Mouse (Mus musculus) splenic B cell, adult 2 months (primary cell): ENCODE results near the gene Aqp8.

ENCODE experiments used
- DNase-seq: peaks from one replicate; pipeline ENCODE4 v3.0.0-alpha.2; 2011; ENCODE audit warnings: low read depth, low spot score
- H3K27me3 ChIP-seq: 2 replicates; pipeline ENCODE4 v1.6.1; 2012; ENCODE audit warnings: mild to moderate bottlenecking, low read length, moderate library complexity, mixed read lengths; ENCODE audit not compliant: control insufficient read depth, poor library complexity, insufficient read depth, severe bottlenecking
- H3K36me3 ChIP-seq: 2 replicates; pipeline ENCODE4 v1.6.1; 2012; ENCODE audit warnings: mild to moderate bottlenecking, low read length, moderate library complexity, mixed read lengths; ENCODE audit not compliant: control insufficient read depth, poor library complexity, insufficient read depth, severe bottlenecking

Gene Aqp8

DNA sequence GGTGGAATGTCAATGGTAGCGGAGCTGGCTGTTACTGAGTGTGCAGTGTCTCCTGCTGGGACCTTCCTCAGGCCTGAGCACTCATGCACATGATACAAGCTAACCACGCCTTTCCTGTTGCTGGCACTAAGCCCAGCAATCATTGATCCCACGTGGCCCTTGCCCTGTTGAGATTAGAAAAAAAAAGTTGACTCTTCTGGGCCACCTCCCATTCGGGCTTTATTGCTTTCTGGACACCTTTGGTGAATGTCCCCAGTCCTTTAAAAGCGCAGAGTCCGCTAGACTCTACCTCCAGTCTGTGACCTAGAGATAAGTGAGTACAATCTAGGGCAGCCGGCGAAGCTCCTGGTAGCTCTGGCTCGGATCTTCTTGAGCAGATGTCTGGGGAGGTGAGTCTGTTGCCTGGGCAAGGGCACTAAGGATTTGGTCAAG, at the start of gene Aqp8:
Gene Aqp8, plus strand, starts transcription at position 222 of the 432 bp plus-strand sequence.
- H3K36me3 ChIP-seq, result no peaks in the 10 kb centered on the region
- DNase-seq, result no peak
- no peaks in the 10 kb centered on the region for H3K27me3 ChIP-seq

DNA sequence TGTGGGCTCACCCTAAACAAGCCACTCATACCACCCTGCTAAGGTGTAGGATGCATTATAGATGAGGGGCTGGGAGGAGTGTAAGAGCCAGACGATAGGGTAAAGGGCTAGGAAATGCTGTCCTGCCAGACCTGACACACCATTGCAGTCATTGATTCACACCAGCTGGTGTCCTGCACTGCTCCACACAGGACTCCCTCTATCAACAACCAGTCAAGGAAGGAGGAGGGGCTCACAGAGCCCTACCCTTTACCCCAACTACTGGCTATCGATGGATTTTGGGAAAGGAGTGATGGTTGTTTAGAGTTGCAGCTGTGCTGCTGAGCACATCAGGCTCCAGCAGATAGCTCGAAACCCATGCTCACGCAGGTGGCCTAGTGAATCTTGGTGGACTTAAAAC, 45.3 kb upstream of the Aqp8 start:
- no peaks in the 10 kb centered on the region; the same call in 1 of the 2 replicates for H3K36me3 ChIP-seq
- H3K27me3 ChIP-seq, result no peaks in the 10 kb centered on the region
- no peak for DNase-seq

DNA sequence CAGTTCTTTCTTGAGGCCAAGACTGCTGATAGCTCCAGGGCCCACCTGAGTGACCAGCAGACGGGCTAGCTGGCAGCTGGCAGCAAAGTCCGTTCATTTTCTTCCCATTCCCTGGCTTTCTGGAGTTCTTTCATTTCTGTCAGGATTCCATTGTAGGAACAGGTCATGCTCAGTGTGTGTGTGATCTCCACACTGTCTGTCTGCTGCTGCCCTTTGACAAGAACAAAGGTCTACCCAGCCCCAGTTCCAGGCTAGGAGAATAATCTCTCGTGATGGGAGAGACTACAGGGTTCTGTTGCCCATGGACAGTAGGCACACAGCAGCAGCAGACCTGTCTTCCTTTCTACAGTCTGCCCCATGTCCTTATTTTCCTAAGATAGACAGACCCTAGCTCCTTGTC, 44.4 kb upstream of the Aqp8 start:
- Histone ChIP-seq H3K27me3 (no peaks in the 10 kb centered on the region), H3K36me3 (peaks cover 1% of the 10 kb centered on the region; the same call in 1 of the 2 replicates)
- DNase-seq, result no peak

DNA sequence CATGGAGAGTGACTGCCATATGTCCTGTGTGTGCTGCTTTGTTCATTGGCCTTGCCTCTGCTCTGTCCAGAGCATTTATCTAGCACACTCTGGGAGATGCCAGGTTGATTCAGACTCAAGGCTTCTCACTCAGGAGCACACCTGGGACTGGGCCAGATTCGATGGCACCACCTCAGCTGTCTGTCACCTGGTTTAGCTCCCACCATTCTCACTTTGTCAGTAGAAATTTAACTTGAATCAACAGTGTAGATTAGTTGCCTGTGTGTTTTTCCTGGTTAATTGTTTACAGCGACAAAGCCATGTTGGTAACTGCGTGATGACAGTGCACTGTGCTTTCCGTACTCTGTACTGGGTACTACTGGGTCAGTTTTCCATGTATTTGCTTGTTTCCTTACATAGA, 42.1 kb upstream of the Aqp8 start:
- Histone ChIP-seq H3K27me3 (no peaks in the 10 kb centered on the region), H3K36me3 (peaks cover 1% of the 10 kb centered on the region; the same call in 1 of the 2 replicates)
- no peak for DNase-seq

DNA sequence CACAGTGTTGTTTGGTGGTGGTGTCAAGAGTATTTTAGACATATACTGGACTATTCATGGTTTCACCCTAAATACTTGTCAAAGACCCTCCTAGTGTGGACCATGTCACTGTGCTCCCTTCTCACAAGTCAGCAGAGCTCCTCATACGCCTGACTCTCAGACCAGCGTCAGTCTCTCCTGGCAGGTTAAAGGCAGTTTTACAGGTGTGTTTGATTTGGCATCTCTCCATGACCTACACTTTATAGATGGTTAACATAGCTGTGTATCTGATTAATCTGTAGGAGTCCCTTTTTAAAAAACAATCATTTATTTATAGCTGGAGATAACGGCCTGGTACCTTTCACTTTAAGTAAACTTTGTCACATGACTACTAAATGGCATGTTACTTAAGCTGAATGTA, 40.1 kb upstream of the Aqp8 start:
- no peaks in the 10 kb centered on the region for H3K27me3 ChIP-seq
- no peak for DNase-seq
- H3K36me3 ChIP-seq, result peaks cover 1% of the 10 kb centered on the region; the same call in 1 of the 2 replicates

DNA sequence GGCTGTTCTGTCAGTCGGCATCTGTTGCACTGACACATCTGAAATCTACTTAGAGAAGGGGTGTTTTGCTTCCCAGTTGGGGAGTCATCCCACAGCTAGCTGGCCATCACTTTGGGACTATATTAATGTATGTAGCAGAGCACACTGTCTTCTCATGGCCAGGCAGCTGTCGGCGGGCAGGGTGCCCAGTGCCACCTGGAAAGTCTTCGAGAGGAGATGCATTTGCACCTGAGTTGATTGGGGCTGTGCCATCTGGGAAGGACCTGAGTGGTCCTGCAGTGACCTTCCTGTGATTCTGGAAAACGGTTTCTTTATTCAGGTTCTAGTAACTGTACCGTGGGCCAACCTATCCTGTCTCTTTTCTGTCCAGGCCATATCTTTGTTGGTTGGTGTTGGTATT, 37.8 kb upstream of the Aqp8 start:
- no peaks in the 10 kb centered on the region for H3K27me3 ChIP-seq
- DNase-seq, result no peak
- H3K36me3 ChIP-seq, result peaks cover 1% of the 10 kb centered on the region; the same call in 1 of the 2 replicates

DNA sequence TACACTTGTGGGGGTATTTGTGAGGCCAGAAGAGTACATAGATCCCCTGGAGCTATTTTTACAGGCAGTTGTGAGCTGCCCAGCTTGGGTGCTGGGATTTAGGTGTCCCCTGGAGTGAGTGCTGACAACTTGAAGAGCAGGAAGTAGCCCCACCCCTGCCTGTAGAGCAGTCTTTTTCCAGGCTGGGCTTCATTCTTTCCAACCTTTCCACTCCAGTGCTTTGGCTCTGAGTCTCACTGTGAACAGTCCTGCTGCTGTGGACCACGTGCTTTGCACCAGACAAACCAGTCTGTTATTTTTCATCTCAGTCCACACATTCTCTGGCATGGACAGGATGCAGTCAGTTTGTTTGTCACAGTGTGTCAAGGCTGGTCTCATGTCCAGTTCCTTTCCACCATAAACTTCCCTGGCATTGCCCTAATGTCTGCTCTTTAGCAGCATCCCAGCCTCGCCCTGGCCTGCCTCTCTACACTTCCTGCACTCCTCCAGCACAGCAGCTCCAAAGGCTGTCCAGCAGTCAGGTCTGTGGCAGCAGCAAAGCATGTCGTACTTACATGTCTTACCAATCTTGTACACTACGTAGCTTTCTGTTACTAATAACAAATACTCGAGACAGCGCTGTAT, 36.8 kb upstream of the Aqp8 start:
- Histone ChIP-seq H3K27me3 (no peaks in the 10 kb centered on the region), H3K36me3 (peaks cover 1% of the 10 kb centered on the region; the same call in 1 of the 2 replicates)
- no peak for DNase-seq

DNA sequence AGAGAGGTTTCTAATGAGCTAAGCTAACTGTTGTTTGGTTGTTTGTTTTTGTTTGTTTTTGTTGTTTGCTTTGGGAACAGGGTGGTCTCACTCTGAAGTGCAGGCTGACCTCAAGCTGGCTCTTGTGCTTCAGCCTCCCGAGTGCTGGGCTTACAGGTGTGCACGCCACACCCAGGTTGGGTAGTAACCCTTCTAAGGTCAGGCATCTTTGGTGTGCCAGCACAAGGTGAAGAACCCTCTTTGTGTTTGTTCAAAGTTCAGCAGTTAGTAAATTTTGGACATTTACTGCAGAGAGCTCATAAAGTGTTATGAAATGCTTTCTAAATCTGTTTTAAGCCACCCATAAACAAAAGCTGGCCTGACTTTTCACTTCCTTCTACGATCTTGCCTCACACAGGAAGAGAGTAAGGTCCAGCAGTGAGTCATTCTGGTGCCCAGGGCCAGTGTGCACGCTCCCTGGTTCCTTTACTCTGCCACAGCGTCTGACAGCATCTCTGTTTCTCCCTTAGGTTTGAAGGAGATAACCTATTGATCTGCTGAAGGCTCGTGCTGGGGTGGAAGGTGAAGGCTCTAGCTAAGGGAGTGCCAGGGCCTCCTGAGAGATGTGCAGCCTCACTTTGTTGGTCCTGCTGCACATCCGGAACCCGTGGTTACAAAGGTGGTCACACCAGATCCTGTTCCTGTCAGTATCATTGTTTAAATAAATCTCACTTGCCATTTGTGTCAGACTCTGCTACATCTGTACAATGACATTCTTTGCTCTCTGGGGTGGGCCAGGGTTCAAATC, 32.3 kb upstream of the Aqp8 start:
- no peaks in the 10 kb centered on the region for H3K27me3 ChIP-seq
- DNase-seq, result no peak
- H3K36me3 ChIP-seq, result no peaks in the 10 kb centered on the region

DNA sequence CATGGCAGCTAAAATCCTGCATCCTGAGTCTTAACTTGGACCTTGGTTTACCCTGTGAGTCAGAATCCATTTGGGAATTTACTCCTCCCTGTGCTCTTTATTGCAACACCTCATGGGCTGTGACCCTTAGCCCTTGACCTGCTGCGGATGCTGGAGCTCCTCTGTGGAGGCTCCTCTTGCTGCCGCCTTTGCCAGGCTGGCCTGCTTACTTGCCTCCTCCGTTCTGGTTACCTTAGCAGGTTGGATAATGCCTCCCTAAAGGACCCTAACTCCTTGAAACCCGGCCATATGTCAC, 31.7 kb upstream of the Aqp8 start:
- H3K27me3 ChIP-seq, result no peaks in the 10 kb centered on the region
- no peaks in the 10 kb centered on the region for H3K36me3 ChIP-seq
- DNase-seq, result no peak

DNA sequence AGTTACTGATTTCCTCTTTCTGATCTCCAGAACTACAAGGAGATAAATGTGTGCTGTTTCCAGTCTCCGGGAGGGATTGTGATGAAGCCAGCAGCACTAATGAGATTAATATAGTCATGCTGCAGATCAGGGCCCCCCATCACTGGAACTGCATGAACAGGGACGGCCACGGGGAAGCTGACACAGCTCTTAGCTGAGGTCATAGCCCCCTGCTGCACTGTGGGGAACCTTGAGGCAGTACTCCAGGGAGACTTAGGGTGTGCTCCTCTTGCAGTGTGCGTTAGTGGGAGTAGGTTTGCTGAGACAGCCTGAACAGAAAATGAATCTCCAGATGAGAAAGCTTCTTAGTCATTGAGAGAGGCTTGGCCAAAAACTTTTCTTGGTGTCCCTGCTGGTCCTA, 30.9 kb upstream of the Aqp8 start:
- DNase-seq, result no peak
- Histone ChIP-seq H3K36me3 (no peaks in the 10 kb centered on the region), H3K27me3 (no peaks in the 10 kb centered on the region)

DNA sequence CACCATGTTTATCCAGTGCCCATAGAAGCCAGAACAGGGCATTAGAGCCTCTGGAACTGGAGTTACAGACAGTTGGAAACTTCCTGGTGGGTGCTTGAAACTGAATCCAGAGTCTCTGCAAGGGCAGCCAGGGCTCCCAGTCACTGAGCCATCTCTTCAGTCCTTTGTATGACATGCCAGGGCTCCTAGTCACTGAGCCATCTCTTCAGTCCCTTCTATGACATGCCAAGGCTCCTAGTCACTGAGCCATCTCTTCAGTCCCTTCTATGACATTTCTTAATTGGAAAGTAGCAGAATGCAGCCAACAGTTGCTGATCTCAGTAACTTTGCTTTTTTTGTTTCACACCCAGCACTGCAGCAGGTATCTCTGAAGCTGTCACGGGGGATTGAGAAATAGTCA, 20.0 kb upstream of the Aqp8 start:
- DNase-seq, result no peak

DNA sequence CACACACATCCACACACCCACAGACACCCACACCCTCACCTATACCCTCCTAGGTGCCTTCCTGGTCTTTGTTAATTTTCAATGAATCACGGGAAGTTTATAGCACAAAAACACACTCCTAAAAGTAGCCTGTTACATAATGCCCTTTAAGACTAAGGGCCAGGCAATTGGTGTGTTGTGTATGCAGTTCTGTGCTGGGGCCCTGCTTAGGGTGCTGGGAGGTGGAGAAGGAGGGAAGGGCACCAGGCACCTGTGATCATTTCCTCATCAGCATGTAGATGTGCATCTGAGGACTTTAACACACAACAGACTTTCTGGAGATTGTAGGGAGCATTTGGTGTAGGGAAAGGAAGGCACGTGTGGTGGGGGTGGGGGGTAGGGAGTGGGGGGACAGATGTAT, 13.3 kb upstream of the Aqp8 start:
- Histone ChIP-seq H3K36me3 (no peaks in the 10 kb centered on the region), H3K27me3 (no peaks in the 10 kb centered on the region)
- no peak for DNase-seq

More for the DNA sequence above, 20.0 kb upstream of the Aqp8 start:
- H3K27me3 ChIP-seq, result no peaks in the 10 kb centered on the region
- H3K36me3 ChIP-seq, result no peaks in the 10 kb centered on the region

DNA sequence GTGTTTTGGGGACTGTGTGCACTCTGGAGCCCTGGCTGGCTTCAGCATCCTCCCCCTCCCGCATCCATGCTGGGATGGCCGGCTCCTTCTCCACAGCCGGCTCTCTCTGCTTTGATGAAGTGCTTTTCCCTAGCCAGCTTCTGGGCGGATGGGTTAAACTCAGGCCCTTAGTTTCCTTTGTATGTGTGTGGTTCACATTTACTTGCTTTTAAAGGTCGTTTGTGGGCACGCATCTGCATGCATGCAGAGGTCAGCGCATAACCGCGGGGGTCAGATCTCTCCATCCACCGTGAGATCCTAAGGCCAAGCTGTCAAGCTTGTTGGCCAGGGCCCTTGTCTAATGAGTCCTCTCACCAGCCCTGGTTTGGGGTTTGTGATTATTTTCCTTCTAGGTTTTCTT, 12.4 kb upstream of the Aqp8 start:
- Histone ChIP-seq H3K27me3 (no peaks in the 10 kb centered on the region), H3K36me3 (no peaks in the 10 kb centered on the region)
- DNase-seq, result no peak

DNA sequence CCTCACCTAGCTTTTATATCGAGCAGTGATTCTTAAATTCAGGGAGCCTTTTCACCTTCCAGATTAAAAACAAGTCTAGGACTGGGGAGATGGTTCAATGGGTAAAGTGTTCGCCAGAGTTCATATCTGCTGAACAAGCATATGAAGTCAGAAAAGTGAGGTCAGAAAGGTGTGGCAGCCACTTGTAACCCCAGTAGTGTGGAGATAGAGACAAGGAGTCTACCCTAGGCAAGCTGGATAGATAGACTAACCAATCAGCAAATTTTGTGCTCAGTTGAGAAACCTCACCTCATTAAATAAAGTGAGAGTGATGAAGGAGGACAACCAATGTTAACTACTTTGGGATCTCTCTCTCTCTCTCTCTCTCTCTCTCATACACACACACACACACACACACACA, 11.6 kb upstream of the Aqp8 start:
- H3K36me3 ChIP-seq, result no peaks in the 10 kb centered on the region
- DNase-seq, result no peak
- H3K27me3 ChIP-seq, result no peaks in the 10 kb centered on the region

DNA sequence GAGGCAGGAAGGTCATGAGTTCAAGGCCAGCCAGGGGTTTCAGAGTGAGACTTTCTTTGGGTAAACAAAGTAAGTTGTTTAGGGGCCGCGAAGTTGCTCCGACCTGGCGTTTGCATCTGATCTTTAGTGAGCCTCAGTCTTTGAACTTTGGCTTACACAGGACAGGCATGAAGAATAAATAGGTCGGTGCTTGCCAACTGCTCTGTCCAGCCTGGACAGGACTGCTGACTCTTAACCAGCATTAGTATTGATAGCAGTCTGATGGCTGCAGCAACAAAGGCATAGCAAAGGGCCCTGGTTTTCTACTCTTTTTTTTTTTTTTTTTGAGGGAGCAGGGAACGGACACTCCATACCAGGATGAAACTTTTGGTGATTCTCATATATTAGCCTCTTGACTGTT, 9.5 kb upstream of the Aqp8 start:
- Histone ChIP-seq H3K27me3 (no peaks in the 10 kb centered on the region), H3K36me3 (no peaks in the 10 kb centered on the region)
- no peak for DNase-seq

DNA sequence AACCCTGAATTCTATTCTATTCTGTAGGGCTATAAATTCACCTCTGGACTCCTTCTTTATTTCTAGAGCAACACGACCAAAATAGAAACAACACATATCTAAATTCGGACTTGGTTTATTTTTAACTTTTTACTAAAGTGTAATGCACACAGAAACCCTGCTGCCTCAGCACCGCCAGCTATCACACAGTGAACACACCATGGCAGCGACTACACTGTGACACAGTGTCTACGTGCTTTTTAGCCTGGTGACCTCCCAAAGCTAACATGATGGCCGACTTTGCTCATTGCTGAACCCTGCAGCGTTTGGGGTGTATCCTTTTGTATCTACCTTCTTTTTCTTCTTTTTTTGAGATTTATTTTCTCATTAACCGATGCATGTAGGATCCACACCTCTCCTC, 9.0 kb upstream of the Aqp8 start:
- Histone ChIP-seq H3K36me3 (no peaks in the 10 kb centered on the region), H3K27me3 (no peaks in the 10 kb centered on the region)
- no peak for DNase-seq
